Mouse (Mus musculus) gastrocnemius, postnatal 36 days (tissue): Measurements from ENCODE around the gene Rnf157. TPM values are rescaled to one million over a fixed set of nuclear protein-coding genes. Genes with fewer than 3 reads are reported as not detected.

ENCODE experiments used
- total RNA-seq, 2 experiments: library from RNA; stranded (reverse); gene quantifications; 2 replicates each; pipeline ENCODE4 v1.2.3; 2021

The Rnf157 gene
- total RNA-seq, 2 experiments from 2014 or later = 23.0 to 24.5 TPM

Other genes with a start within 250 kb of the Rnf157 start
- gene Fbf1, start 244.9 kb downstream of the Rnf157 start, total RNA-seq = 1 to 10 TPM; 9.3 to 9.8 TPM
- 10 to 100 TPM; 19.2 to 21.9 TPM for gene Ten1, start 214.2 kb downstream of the Rnf157 start, total RNA-seq
- gene Acox1, start 214.0 kb downstream of the Rnf157 start, total RNA-seq = 10 to 100 TPM; 62.6 to 80.1 TPM
- gene Evpl, start 175.0 kb downstream of the Rnf157 start, total RNA-seq = under 1 TPM; 0.05 to 0.07 TPM
- gene Srp68, start 138.8 kb downstream of the Rnf157 start, total RNA-seq = 10 to 100 TPM; 72.1 to 83.1 TPM
- under 1 TPM; 0.12 to 0.31 TPM for gene Galr2, start 132.1 kb downstream of the Rnf157 start, total RNA-seq
- gene Exoc7, start 105.8 kb downstream of the Rnf157 start, total RNA-seq = 10 to 100 TPM; 85.9 to 94.8 TPM
- not detected for gene Foxj1, start 77.6 kb downstream of the Rnf157 start, total RNA-seq
- gene Ubald2, start 21.1 kb upstream of the Rnf157 start, total RNA-seq = 10 to 100 TPM; 41.8 to 56.5 TPM
- gene Qrich2, start 53.2 kb upstream of the Rnf157 start, total RNA-seq = under 1 TPM in 1 of 2 experiments, not detected in 1; 0.05 TPM
- gene Prpsap1, start 81.2 kb upstream of the Rnf157 start, total RNA-seq = 10 to 100 TPM; 12.6 to 14.1 TPM
- 1 to 10 TPM in 1 of 2 experiments, under 1 TPM in 1; 0.35 to 1.4 TPM for gene Sphk1, start 117.9 kb upstream of the Rnf157 start, total RNA-seq
- 10 to 100 TPM; 18.4 to 20.4 TPM for gene Ube2o, start 168.4 kb upstream of the Rnf157 start, total RNA-seq
- not detected for gene Aanat, start 173.4 kb upstream of the Rnf157 start, total RNA-seq
- gene Rhbdf2, start 214.0 kb upstream of the Rnf157 start, total RNA-seq = 10 to 100 TPM in 1 of 2 experiments, 1 to 10 TPM in 1; 9.4 to 10.2 TPM
- gene Prcd, start 240.5 kb upstream of the Rnf157 start, total RNA-seq = under 1 TPM; 0.46 to 0.74 TPM
- 10 to 100 TPM in 1 of 2 experiments, 1 to 10 TPM in 1; 8.4 to 13.6 TPM for gene Cygb, start 241.3 kb upstream of the Rnf157 start, total RNA-seq